Mouse (Mus musculus) limb, embryonic 13.5 days (tissue): ENCODE measurements at regions not wholly inside any gene's neighbourhood (a gene's known extent, or its start where the extent isn't known, plus 50 kb on each side); places are given as distances from the start of the nearest gene placed in this dataset.

Experiments
- ATAC-seq: fragments of 200-750 bp; cut with Nextera tagmentation; 2 replicates; pipeline ENCODE4 v1.8.0; 2017; ENCODE audit warnings: low read depth, moderate number of reproducible peaks, moderate TSS enrichment; ENCODE audit not compliant: low FRiP score
- H3K27ac ChIP-seq: fragments of 300-500 bp; sonication (generic); 2 replicates; pipeline ENCODE4 v1.5.1; 2015; ENCODE audit warnings: inconsistent platforms, mild to moderate bottlenecking, moderate library complexity
- H3K27me3 ChIP-seq: fragments of 300-500 bp; sonication (generic); 2 replicates; pipeline ENCODE4 v1.6.1; 2015; ENCODE audit warnings: mild to moderate bottlenecking, inconsistent platforms
- H3K36me3 ChIP-seq: fragments of 300-500 bp; sonication (generic); 2 replicates; pipeline ENCODE4 v1.6.1; 2015; ENCODE audit warnings: inconsistent platforms, mild to moderate bottlenecking, moderate library complexity
- H3K4me1 ChIP-seq: fragments of 300-500 bp; sonication (generic); 2 replicates; pipeline ENCODE4 v1.6.1; 2015; ENCODE audit warnings: inconsistent platforms
- H3K4me2 ChIP-seq: fragments of 300-500 bp; sonication (generic); replicated peaks from 2 replicates; pipeline ENCODE4 v1.6.1; 2015; ENCODE audit warnings: inconsistent platforms, mild to moderate bottlenecking, moderate library complexity
- H3K4me3 ChIP-seq: fragments of 300-500 bp; sonication (generic); 2 replicates; pipeline ENCODE4 v1.5.1; 2015; ENCODE audit warnings: moderate library complexity, mild to moderate bottlenecking, inconsistent platforms
- H3K9ac ChIP-seq: fragments of 300-500 bp; sonication (generic); 2 replicates; pipeline ENCODE4 v1.6.1; 2015; ENCODE audit warnings: mild to moderate bottlenecking, inconsistent platforms
- H3K9me3 ChIP-seq: fragments of 300-500 bp; sonication (generic); 2 replicates; pipeline ENCODE4 v1.6.1; 2016; ENCODE audit warnings: inconsistent platforms
- WGBS: fragments of 180-500 bp; shearing (Covaris S2); methylation state at CpG from one replicate; pipeline ENCODE4 v1.1.7; 2015; 5-methylcytosine and 5-hydroxymethylcytosine counted together

- no peaks in the 10 kb centered on the region for H3K9me3 ChIP-seq
- no peak overlapping the region for H3K27ac ChIP-seq
- WGBS = 85% methylated on average over 3 of the region's 3 CpGs
- peaks cover 5% of the 10 kb centered on the region; the same call in 1 of the 2 replicates for H3K27me3 ChIP-seq
- H3K36me3 ChIP-seq = no peaks in the 10 kb centered on the region
- ATAC-seq = no peak
- no peak overlapping the region for H3K4me2 ChIP-seq
- H3K9ac ChIP-seq = no peak overlapping the region
- H3K4me3 ChIP-seq = no peak overlapping the region
- H3K4me1 ChIP-seq = peaks cover 2% of the 10 kb centered on the region; the same call in 1 of the 2 replicates
Measured at GRCm38 (mm10) chr15:40023195-40023594, 111.0 kb upstream of the 9330182O14Rik start.

GRCm38 (mm10) chr15:40032088-40032487 lies 102.1 kb upstream of the 9330182O14Rik start:
- Histone ChIP-seq H3K36me3 (no peaks in the 10 kb centered on the region), H3K27ac (no peak overlapping the region), H3K4me2 (no peak overlapping the region), H3K27me3 (no peaks in the 10 kb centered on the region), H3K9ac (no peak overlapping the region), H3K4me1 (no peaks in the 10 kb centered on the region), H3K9me3 (no peaks in the 10 kb centered on the region), H3K4me3 (no peak overlapping the region)
- no peak for ATAC-seq

GRCm38 (mm10) chr15:40036181-40036580 lies 98.0 kb upstream of the 9330182O14Rik start:
- Histone ChIP-seq H3K36me3 (no peaks in the 10 kb centered on the region), H3K27ac (no peak overlapping the region), H3K9me3 (no peaks in the 10 kb centered on the region), H3K4me2 (no peak overlapping the region), H3K4me3 (no peak overlapping the region), H3K27me3 (no peaks in the 10 kb centered on the region), H3K9ac (no peak overlapping the region), H3K4me1 (no peaks in the 10 kb centered on the region)
- whole genome bisulfite sequencing = 80% methylated on average over 1 of the region's 1 CpGs
- no peak for ATAC-seq

GRCm38 (mm10) chr15:40037266-40037665 lies 96.9 kb upstream of the 9330182O14Rik start:
- 59% methylated on average over 7 of the region's 7 CpGs for WGBS
- no peaks in the 10 kb centered on the region for H3K36me3 ChIP-seq
- H3K27ac ChIP-seq = no peak overlapping the region
- H3K9ac ChIP-seq = no peak overlapping the region
- H3K4me3 ChIP-seq = no peak overlapping the region
- H3K27me3 ChIP-seq = no peaks in the 10 kb centered on the region
- H3K9me3 ChIP-seq = no peaks in the 10 kb centered on the region
- ATAC-seq = no peak
- H3K4me1 ChIP-seq = no peaks in the 10 kb centered on the region
- H3K4me2 ChIP-seq = no peak overlapping the region

GRCm38 (mm10) chr15:40046219-40046618 lies 87.9 kb upstream of the 9330182O14Rik start:
- Histone ChIP-seq H3K4me1 (peaks cover 6% of the 10 kb centered on the region), H3K36me3 (no peaks in the 10 kb centered on the region), H3K4me3 (no peak overlapping the region), H3K27me3 (no peaks in the 10 kb centered on the region), H3K27ac (no peak overlapping the region), H3K9me3 (no peaks in the 10 kb centered on the region), H3K9ac (no peak overlapping the region), H3K4me2 (no peak overlapping the region)
- 44% methylated on average over 5 of the region's 5 CpGs for WGBS
- ATAC-seq = no peak

- H3K4me1 ChIP-seq = peaks cover 6% of the 10 kb centered on the region
- ATAC-seq = no peak
- H3K36me3 ChIP-seq = no peaks in the 10 kb centered on the region
- no peak overlapping the region for H3K27ac ChIP-seq
- H3K9ac ChIP-seq = no peak overlapping the region
- no peak overlapping the region for H3K4me3 ChIP-seq
- H3K9me3 ChIP-seq = no peaks in the 10 kb centered on the region
- no peak overlapping the region for H3K4me2 ChIP-seq
- WGBS = 63% methylated on average over 1 of the region's 1 CpGs
- H3K27me3 ChIP-seq = no peaks in the 10 kb centered on the region
Measured at GRCm38 (mm10) chr15:40047100-40047499, 87.1 kb upstream of the 9330182O14Rik start.

- H3K9ac ChIP-seq = no peak overlapping the region
- whole genome bisulfite sequencing = 79% methylated on average over 2 of the region's 2 CpGs
- H3K27ac ChIP-seq = no peak overlapping the region
- no peak overlapping the region for H3K4me3 ChIP-seq
- H3K4me1 ChIP-seq = no peaks in the 10 kb centered on the region
- no peak for ATAC-seq
- no peak overlapping the region for H3K4me2 ChIP-seq
- H3K9me3 ChIP-seq = no peaks in the 10 kb centered on the region
- H3K27me3 ChIP-seq = no peaks in the 10 kb centered on the region
- H3K36me3 ChIP-seq = no peaks in the 10 kb centered on the region
Measured at GRCm38 (mm10) chr15:40068051-40068450, 66.1 kb upstream of the 9330182O14Rik start.

- no peak overlapping the region; the same call in 1 of the 2 replicates for H3K27ac ChIP-seq
- H3K4me2 ChIP-seq = no peak overlapping the region
- no peak overlapping the region for H3K4me3 ChIP-seq
- no peak overlapping the region for H3K9ac ChIP-seq
- no peaks in the 10 kb centered on the region for H3K9me3 ChIP-seq
- no peaks in the 10 kb centered on the region for H3K36me3 ChIP-seq
- peak; percentile 57; the same call in 1 of the 2 replicates for ATAC-seq
- peaks cover 7% of the 10 kb centered on the region for H3K4me1 ChIP-seq
- H3K27me3 ChIP-seq = peaks cover 4% of the 10 kb centered on the region; the same call in 1 of the 2 replicates
- WGBS = 70% methylated on average over 3 of the region's 3 CpGs
Measured at GRCm38 (mm10) chr15:40075334-40075893, 58.8 kb upstream of the 9330182O14Rik start.

GRCm38 (mm10) chr15:40079872-40080271 lies 54.3 kb upstream of the 9330182O14Rik start:
- H3K9me3 ChIP-seq = no peaks in the 10 kb centered on the region
- H3K4me3 ChIP-seq = no peak overlapping the region
- 18% methylated on average over 6 of the region's 6 CpGs for WGBS
- H3K27me3 ChIP-seq = peaks cover 4% of the 10 kb centered on the region; the same call in 1 of the 2 replicates
- H3K9ac ChIP-seq = no peak overlapping the region
- peak; percentile 40; the same call in 1 of the 2 replicates for ATAC-seq
- H3K27ac ChIP-seq = no peak overlapping the region
- H3K4me1 ChIP-seq = peaks cover 9% of the 10 kb centered on the region
- H3K36me3 ChIP-seq = no peaks in the 10 kb centered on the region
- H3K4me2 ChIP-seq = no peak overlapping the region
